Mouse (Mus musculus) limb, embryonic 15.5 days (tissue): Measurements from ENCODE around the gene Stx18. TPM values are rescaled to one million over a fixed set of nuclear protein-coding genes. Genes with fewer than 3 reads are reported as not detected.

Experiments
- ATAC-seq: fragments of 200-750 bp; cut with Nextera tagmentation; 2 replicates; pipeline ENCODE4 v1.8.0; 2017; ENCODE audit warnings: low read depth, moderate TSS enrichment; ENCODE audit not compliant: insufficient number of reproducible peaks, low FRiP score, low TSS enrichment
- H3K27ac ChIP-seq: fragments of 300-500 bp; sonication (generic); 2 replicates; pipeline ENCODE4 v1.5.1; 2015; ENCODE audit warnings: moderate library complexity, mild to moderate bottlenecking, inconsistent platforms
- H3K27me3 ChIP-seq: fragments of 300-500 bp; sonication (generic); 2 replicates; pipeline ENCODE4 v1.6.1; 2015; ENCODE audit warnings: inconsistent platforms
- H3K36me3 ChIP-seq: fragments of 300-500 bp; sonication (generic); 2 replicates; pipeline ENCODE4 v1.6.1; 2015; ENCODE audit warnings: inconsistent platforms
- H3K4me1 ChIP-seq: fragments of 300-500 bp; sonication (generic); 2 replicates; pipeline ENCODE4 v1.6.1; 2015; ENCODE audit warnings: inconsistent platforms
- H3K4me2 ChIP-seq: fragments of 300-500 bp; sonication (generic); 2 replicates; pipeline ENCODE4 v1.6.1; 2015; ENCODE audit warnings: mild to moderate bottlenecking, inconsistent platforms
- H3K4me3 ChIP-seq: fragments of 300-500 bp; sonication (generic); 2 replicates; pipeline ENCODE4 v1.5.1; 2015; ENCODE audit warnings: mild to moderate bottlenecking, inconsistent platforms
- H3K9ac ChIP-seq: fragments of 300-500 bp; sonication (generic); 2 replicates; pipeline ENCODE4 v1.6.1; 2015; ENCODE audit warnings: inconsistent platforms
- H3K9me3 ChIP-seq: fragments of 300-500 bp; sonication (generic); 2 replicates; pipeline ENCODE4 v1.6.1; 2016; ENCODE audit warnings: inconsistent platforms
- WGBS: fragments of 180-500 bp; shearing (Covaris S2); methylation state at CpG from one replicate; pipeline ENCODE4 v1.1.7; 2015; 5-methylcytosine and 5-hydroxymethylcytosine counted together
- polyA plus RNA-seq: library from polyadenylated mRNA; unstranded; fragments of >200 nt; fragmentation: Nextera tagmentation; extraction: Ambion mirVana; gene quantifications from 2 replicates; pipeline ENCODE4 v1.2.1, GENCODE M21; 2015

Stx18 gene
- polyA plus RNA-seq: 48.0 and 49.5 TPM in 2 replicates

DNA sequence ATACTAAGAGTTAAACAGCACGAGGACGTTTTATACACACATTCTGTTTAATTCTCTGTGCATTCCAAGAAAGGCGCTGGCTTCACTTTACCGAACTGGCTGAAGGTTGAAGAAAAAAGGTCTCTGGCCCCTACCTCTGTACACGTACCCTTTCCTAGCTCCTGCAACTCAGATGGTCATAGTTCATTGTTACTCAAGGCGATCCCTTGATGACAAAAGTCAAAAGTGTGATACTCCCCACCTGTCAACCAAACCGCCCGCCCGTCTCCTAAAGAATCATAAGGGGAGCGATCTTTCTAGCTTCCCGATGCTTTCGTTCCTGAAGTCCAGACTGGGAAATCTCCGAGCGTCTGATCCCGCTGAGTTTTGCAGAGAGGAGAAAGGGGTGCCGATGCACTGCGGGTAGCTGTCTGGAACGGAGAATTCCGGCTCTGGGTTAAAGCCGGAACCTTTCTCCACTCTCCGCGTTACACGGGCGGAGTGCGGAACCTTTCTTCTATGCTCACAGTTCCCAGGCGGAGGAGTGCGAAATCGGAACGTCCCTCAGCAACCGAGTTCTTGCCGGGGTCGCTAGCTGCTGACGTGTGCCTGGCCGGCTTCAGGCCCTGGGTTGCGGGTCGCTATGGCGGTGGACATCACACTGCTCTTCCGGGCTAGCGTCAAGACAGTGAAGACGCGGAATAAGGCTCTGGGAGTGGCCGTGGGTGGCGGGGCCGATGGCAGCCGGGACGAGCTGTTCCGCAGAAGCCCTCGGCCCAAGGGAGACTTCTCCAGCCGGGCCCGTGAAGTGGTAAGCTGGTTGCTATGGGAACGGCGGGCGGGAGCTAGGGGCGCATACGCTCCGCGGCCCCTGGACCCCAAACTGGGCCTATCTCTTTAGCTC is at the start of gene Stx18:
TSS of gene Stx18 (plus strand) at position 33 of the 883 bp plus-strand sequence.
- Histone ChIP-seq H3K9ac (peak within 1 kb of the TSS; percentile 65), H3K27ac (peak within 1 kb of the TSS; percentile 72), H3K4me2 (peak within 1 kb of the TSS; percentile 77), H3K36me3 (0 out of 2 replicates have a peak, but pooled peaks cover 6% of the 10 kb centered on the region), H3K4me1 (peaks cover 14% of the 10 kb centered on the region), H3K9me3 (no peaks in the 10 kb centered on the region), H3K27me3 (no peaks in the 10 kb centered on the region), H3K4me3 (peak within 1 kb of the TSS; percentile 85)
- peak; percentile 92 for ATAC-seq
- WGBS: under 1% methylated on average over 57 of the region's 57 CpGs

- WGBS: 79% methylated on average over 5 of the region's 5 CpGs
- H3K4me2 ChIP-seq: no peak overlapping the region
Measured at GRCm38 (mm10) chr5:37992346-37992745, 46.2 kb upstream of the Stx18 start.

DNA sequence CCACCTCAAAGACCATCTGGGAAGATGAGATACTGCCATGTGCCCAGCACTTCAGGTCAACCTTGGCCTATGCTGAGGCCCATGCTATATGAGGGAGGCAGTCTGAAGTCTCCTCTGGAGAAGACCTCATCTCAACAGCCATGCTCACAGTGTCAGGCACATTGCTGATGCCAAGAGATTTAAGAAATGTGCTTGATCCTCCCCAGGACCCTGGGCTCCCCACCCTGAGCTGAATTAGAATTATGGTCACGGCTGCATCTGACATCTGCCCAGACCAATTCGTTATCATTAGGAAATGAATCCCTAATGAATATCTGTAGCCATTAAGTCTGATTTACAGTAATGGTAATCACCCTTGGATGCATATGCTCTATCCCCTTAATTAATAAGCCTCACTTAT is 39.7 kb upstream of the Stx18 start:
- H3K27ac ChIP-seq: no peak overlapping the region
- H3K4me1 ChIP-seq: peaks cover 5% of the 10 kb centered on the region; the same call in 1 of the 2 replicates
- H3K9me3 ChIP-seq: no peaks in the 10 kb centered on the region
- no peak overlapping the region for H3K4me2 ChIP-seq
- no peaks in the 10 kb centered on the region for H3K27me3 ChIP-seq
- 68% methylated on average over 2 of the region's 2 CpGs for WGBS
- ATAC-seq: no peak
- no peak overlapping the region for H3K4me3 ChIP-seq
- H3K9ac ChIP-seq: no peak overlapping the region
- H3K36me3 ChIP-seq: no peaks in the 10 kb centered on the region

More at GRCm38 (mm10) chr5:37992346-37992745, 46.2 kb upstream of the Stx18 start:
- Histone ChIP-seq H3K9ac (no peak overlapping the region), H3K27me3 (no peaks in the 10 kb centered on the region), H3K27ac (no peak overlapping the region), H3K36me3 (no peaks in the 10 kb centered on the region), H3K9me3 (no peaks in the 10 kb centered on the region), H3K4me1 (no peaks in the 10 kb centered on the region), H3K4me3 (no peak overlapping the region)
- no peak for ATAC-seq

DNA sequence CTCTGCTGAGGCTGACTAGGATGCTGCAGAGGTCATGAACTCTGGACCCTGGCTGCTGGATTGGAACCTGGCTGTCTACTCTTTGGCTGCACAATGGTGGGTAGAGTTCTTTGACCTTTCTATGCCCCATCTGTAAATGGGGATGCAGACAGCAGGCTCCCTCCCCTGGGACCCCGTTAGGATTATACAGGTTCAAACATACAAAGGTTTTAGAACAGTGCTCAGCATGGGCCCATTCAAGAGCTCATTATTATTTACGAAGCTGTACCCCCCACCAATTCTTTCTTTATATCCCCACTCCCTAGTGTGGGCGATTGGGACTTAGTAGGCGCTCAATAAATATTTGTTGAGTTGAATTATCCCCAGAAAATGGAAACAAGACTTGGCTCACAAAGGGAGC is 36.0 kb upstream of the Stx18 start:
- Histone ChIP-seq H3K27me3 (no peaks in the 10 kb centered on the region), H3K36me3 (no peaks in the 10 kb centered on the region), H3K9me3 (no peaks in the 10 kb centered on the region), H3K4me1 (peaks cover 5% of the 10 kb centered on the region; the same call in 1 of the 2 replicates), H3K9ac (no peak overlapping the region), H3K4me2 (no peak overlapping the region), H3K4me3 (no peak overlapping the region), H3K27ac (no peak overlapping the region)
- WGBS: 44% methylated on average over 4 of the region's 4 CpGs
- ATAC-seq: no peak

DNA sequence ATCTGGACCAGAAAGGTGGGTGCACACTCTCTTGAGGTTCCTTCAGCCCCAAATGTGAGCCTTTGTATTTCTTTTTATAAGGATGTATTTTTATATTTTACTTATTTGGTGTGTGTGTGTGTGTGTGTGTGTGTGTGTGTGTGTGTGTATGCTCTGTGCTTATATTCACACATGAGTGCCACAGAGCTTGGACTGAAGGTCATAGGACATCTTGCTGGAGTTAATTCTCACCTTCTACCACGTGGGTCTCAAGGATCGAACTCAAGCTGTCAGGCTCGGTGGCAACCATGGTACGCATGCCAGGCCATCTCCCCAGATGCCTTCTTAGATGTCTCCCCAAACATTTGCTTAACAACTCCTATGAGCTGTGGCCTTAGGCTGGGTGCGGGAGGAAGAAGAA is 33.8 kb upstream of the Stx18 start:
- Histone ChIP-seq H3K9me3 (no peaks in the 10 kb centered on the region), H3K27me3 (no peaks in the 10 kb centered on the region), H3K4me2 (no peak overlapping the region), H3K36me3 (no peaks in the 10 kb centered on the region), H3K4me1 (peaks cover 5% of the 10 kb centered on the region; the same call in 1 of the 2 replicates), H3K9ac (no peak overlapping the region), H3K27ac (no peak overlapping the region), H3K4me3 (no peak overlapping the region)
- ATAC-seq: no peak
- 81% methylated on average over 5 of the region's 5 CpGs for WGBS

- no peak for ATAC-seq
- Histone ChIP-seq H3K27me3 (no peaks in the 10 kb centered on the region), H3K36me3 (no peaks in the 10 kb centered on the region), H3K9ac (no peak overlapping the region), H3K9me3 (no peaks in the 10 kb centered on the region), H3K4me2 (no peak overlapping the region), H3K4me3 (no peak overlapping the region), H3K27ac (no peak overlapping the region), H3K4me1 (peaks cover 5% of the 10 kb centered on the region; the same call in 1 of the 2 replicates)
- WGBS: 63% methylated on average over 17 of the region's 17 CpGs
Measured at GRCm38 (mm10) chr5:38006415-38007347, 31.9 kb upstream of the Stx18 start.

- Histone ChIP-seq H3K27me3 (no peaks in the 10 kb centered on the region), H3K4me2 (no peak overlapping the region), H3K27ac (no peak overlapping the region), H3K9ac (no peak overlapping the region), H3K4me1 (no peaks in the 10 kb centered on the region), H3K4me3 (no peak overlapping the region), H3K36me3 (no peaks in the 10 kb centered on the region), H3K9me3 (no peaks in the 10 kb centered on the region)
- 75% methylated on average over 4 of the region's 4 CpGs for WGBS
- ATAC-seq: no peak
Measured at GRCm38 (mm10) chr5:38009071-38009470, 29.5 kb upstream of the Stx18 start.

DNA sequence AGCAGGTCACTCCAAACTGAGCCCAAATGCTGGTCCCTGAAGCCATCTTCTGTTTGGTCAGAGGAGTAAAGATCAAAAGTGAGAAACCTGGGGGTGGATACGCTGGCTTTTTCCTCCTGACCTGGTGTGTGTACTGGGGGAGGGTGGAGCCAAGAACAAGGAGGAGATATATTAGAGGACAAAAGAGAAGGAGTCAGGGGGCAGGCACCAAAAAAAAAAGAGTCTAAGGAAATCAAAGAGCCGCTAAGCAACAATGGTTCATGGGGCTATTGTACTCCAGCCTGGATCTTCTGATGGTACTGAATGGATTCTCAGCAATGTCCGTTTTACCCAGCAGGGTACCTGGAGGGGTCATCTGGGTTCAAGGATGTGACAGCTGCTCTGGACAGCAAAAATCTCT is 23.6 kb upstream of the Stx18 start:
- Histone ChIP-seq H3K9ac (no peak overlapping the region), H3K27me3 (no peaks in the 10 kb centered on the region), H3K9me3 (no peaks in the 10 kb centered on the region), H3K4me1 (0 out of 2 replicates have a peak, but pooled peaks cover 3% of the 10 kb centered on the region), H3K4me2 (no peak overlapping the region), H3K4me3 (no peak overlapping the region), H3K36me3 (no peaks in the 10 kb centered on the region), H3K27ac (no peak overlapping the region)
- no peak for ATAC-seq
- 73% methylated on average over 3 of the region's 3 CpGs for WGBS

GRCm38 (mm10) chr5:38016945-38017344 is 21.6 kb upstream of the Stx18 start:
- ATAC-seq: no peak
- Histone ChIP-seq H3K4me2 (no peak overlapping the region), H3K4me3 (no peak overlapping the region), H3K9me3 (no peaks in the 10 kb centered on the region), H3K9ac (no peak overlapping the region), H3K36me3 (no peaks in the 10 kb centered on the region), H3K4me1 (0 out of 2 replicates have a peak, but pooled peaks cover 3% of the 10 kb centered on the region), H3K27me3 (no peaks in the 10 kb centered on the region), H3K27ac (no peak overlapping the region)
- 60% methylated on average over 3 of the region's 3 CpGs for WGBS

GRCm38 (mm10) chr5:38027656-38028055 is 10.9 kb upstream of the Stx18 start:
- 55% methylated on average over 5 of the region's 5 CpGs for WGBS
- Histone ChIP-seq H3K27me3 (no peaks in the 10 kb centered on the region), H3K9ac (no peak overlapping the region), H3K4me1 (peaks cover under 1% of the 10 kb centered on the region; the same call in 1 of the 2 replicates), H3K27ac (no peak overlapping the region), H3K4me2 (no peak overlapping the region), H3K36me3 (no peaks in the 10 kb centered on the region), H3K9me3 (no peaks in the 10 kb centered on the region), H3K4me3 (no peak overlapping the region)
- ATAC-seq: no peak

- WGBS: 18% methylated on average over 9 of the region's 9 CpGs
- Histone ChIP-seq H3K27ac (no peak overlapping the region), H3K9me3 (no peaks in the 10 kb centered on the region), H3K27me3 (no peaks in the 10 kb centered on the region), H3K4me1 (peaks cover 16% of the 10 kb centered on the region), H3K9ac (peak overlapping the region; percentile 65), H3K4me2 (peak overlapping the region; percentile 77), H3K4me3 (peak overlapping the region; percentile 85), H3K36me3 (0 out of 2 replicates have a peak, but pooled peaks cover 6% of the 10 kb centered on the region)
- ATAC-seq: no peak
Measured at GRCm38 (mm10) chr5:38038274-38038673, 268 bp upstream of the Stx18 start.
